Mouse (Mus musculus): ENCODE results near the gene Atp6v1fnb.

GRCm38 (mm10) chr6:29432156-29432555 is 39.1 kb upstream of the Atp6v1fnb start:
- no peak for TF ChIP-seq GATA1 (IDR thresholded peaks at IDR 0.05; ENCODE audit: borderline replicate concordance, low read length)
- no peak for TF ChIP-seq CTCF (IDR thresholded peaks at IDR 0.05; ENCODE audit: low read depth, low read length)
- no peak for TF ChIP-seq TAL1 (conservative IDR thresholded peaks at IDR 0.05; ENCODE audit: low read depth, low read length)
